Mouse (Mus musculus): Measurements from ENCODE around the gene Abhd17c.

DNA sequence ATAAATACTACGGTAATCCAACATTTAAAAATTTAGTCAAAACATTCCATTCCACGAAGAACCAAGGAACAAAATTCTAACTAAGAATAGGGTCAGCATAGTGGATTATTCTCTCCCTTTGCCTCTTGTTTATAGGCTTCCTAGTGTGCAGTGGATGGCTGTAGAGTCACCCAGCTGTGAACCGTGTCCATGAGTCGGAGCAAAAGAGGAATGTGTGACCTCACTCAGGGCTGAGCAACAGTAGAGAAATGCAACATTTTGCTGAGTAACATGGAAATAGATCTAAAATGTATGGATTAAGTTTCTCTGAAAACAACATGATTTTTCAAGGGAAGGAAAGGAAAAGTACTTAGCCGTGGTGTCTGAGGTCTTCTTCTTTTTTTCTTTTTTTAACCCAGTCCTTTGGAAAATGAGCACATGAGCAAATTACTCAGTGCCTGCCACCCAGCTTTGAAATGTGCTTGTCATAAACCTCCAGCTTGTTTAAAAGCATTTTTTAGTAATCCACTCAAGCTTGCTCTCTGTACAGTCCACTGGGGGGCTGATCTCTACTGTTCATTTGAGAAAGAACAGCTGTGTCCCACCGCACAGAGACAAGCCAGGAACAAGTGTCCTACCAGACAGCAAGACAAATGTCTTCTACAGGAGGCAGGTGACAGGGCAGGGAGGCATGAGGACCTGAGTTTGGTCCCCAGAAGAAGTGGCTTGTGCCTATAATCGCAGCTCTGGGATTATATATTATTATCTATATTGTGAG, 74.3 kb downstream of the Abhd17c start:
- TF ChIP-seq CTCF (IDR thresholded peaks at IDR 0.05; ENCODE audit: low read depth, low read length) (no peak), POLR2A (IDR thresholded peaks at IDR 0.05; ENCODE audit: borderline replicate concordance, low read depth, low read length) (no peak)
